Mouse (Mus musculus): ENCODE results near the gene Ppan.

The Ppan gene

DNA sequence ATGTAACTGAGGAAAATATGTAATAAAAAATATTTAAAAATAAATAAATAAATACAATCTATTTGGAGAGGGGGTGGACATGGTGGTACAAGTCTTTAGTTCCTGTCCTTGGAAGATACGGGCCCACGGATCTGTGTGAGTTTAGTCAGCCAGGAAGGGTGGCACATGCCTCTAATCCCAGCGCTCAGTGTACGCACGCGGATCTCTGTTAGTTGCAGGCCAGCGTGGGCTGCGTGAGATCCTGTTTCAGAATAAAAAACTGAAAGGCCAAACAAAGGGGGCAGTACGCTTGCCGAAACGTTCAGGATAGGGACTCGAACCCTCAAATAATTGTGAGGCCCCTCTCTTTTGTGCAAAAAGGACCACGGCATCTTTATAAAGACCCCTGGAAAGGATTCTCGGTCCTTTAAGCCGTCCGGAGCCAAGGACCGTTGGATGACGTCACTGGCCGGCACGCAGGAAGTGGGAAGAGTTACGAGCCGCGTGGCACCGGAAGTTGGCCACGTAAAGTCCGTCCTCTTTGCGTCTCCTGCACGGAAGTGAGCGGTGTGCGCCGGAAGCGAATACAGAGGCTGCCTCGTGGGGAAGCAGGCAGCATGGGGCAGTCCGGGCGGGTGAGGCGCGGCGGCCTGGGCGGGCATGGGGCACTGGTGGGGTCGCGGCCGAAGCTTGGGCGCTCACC is at the start of gene Ppan:
TSS of gene Ppan (plus strand) at position 472 of the 682 bp plus-strand sequence.
- DNase-seq (ENCODE audit: inconsistent ontology term): peak; percentile 92

DNA sequence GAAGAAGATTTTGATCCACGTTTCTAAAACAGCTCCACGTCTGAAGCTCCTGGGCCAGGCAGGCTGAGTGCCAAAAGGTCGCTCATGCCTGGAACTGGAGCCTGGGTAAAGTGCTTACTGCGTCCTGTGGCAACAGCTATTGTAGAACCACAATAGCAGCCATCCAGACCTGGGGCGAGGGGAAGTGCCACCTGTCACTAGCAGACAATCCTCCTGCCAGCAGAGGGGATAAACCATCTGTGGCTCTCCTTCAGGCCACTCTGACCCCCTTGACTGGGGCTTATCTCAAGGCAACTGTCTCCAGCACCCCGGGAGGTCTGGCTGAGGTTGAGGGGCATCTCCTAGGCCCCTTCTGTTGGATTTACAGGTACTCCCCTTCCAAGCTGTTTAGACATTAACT is 49.0 kb upstream of the Ppan start:
- DNase-seq (ENCODE audit: inconsistent ontology term): no peak

GRCm38 (mm10) chr9:20842211-20842610 is 45.8 kb upstream of the Ppan start:
- DNase-seq (ENCODE audit: inconsistent ontology term): no peak

GRCm38 (mm10) chr9:20842670-20843069 is 45.3 kb upstream of the Ppan start:
- DNase-seq (ENCODE audit: inconsistent ontology term): peak; percentile 29

- DNase-seq (ENCODE audit: inconsistent ontology term): no peak
Measured at GRCm38 (mm10) chr9:20850179-20850578, 37.8 kb upstream of the Ppan start.

- peak; percentile 50 for DNase-seq (ENCODE audit: inconsistent ontology term)
Measured at GRCm38 (mm10) chr9:20857131-20857530, 30.8 kb upstream of the Ppan start.

DNA sequence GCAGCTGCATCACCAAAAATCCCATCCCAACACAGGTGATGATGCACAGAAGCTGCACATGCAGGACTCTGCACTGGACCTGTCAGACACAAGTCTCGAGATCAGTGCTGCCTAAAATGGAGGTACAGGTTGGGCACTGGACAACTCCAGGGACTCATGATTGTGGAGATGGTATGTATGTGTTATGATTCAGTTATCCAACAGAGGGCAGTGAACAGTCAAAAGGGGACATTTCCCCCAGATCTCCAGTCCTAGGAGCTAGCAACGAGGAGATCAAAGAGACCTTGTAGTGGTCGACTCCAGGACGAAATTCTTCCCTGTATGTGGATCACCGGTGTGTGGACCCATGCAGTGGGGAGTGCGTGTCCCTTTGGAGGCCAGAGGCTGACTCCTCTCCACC is 28.0 kb upstream of the Ppan start:
- DNase-seq (ENCODE audit: inconsistent ontology term): no peak

GRCm38 (mm10) chr9:20861821-20862220 is 26.2 kb upstream of the Ppan start:
- DNase-seq (ENCODE audit: inconsistent ontology term): no peak

GRCm38 (mm10) chr9:20862225-20862624 is 25.8 kb upstream of the Ppan start:
- peak; percentile 32 for DNase-seq (ENCODE audit: inconsistent ontology term)

GRCm38 (mm10) chr9:20866879-20867278 is 21.1 kb upstream of the Ppan start:
- no peak for DNase-seq (ENCODE audit: inconsistent ontology term)

DNA sequence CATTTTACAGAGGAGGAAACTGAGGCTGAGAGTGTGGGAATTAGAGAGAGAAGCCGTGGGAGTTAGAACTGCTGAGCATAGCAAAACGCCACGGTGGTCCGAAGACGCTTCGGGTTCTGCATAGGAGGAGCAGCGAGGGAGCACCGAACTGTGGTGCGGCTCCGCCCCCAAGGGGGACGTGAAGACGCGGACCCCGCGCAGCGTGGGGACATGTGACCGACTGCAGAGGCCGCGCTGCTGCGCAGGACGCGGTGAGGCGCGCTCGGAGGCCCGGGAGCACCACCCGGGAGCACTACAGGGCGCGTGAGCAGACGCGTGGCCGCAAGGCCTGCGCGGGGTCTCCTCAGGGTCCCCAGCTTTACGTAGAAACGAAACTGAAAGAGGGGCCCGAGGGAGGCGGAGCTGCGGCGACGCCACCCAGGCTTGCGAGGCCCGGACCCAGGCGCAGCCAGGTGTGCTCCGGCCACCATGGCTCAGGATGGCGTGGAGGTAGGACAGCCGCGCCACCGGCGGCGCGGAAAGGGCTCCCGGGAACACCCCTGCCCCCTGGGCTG is 19.4 kb upstream of the Ppan start, which contains the start of gene A230050P20Rik:
TSS of gene A230050P20Rik (plus strand) at position 195 of the 554 bp plus-strand sequence.
- DNase-seq (ENCODE audit: inconsistent ontology term): peak; percentile 52

- no peak for DNase-seq (ENCODE audit: inconsistent ontology term)
Measured at GRCm38 (mm10) chr9:20869246-20869645, 18.7 kb upstream of the Ppan start.

GRCm38 (mm10) chr9:20870211-20871173 is 17.5 kb upstream of the Ppan start:
- no peak for DNase-seq (ENCODE audit: inconsistent ontology term)

DNA sequence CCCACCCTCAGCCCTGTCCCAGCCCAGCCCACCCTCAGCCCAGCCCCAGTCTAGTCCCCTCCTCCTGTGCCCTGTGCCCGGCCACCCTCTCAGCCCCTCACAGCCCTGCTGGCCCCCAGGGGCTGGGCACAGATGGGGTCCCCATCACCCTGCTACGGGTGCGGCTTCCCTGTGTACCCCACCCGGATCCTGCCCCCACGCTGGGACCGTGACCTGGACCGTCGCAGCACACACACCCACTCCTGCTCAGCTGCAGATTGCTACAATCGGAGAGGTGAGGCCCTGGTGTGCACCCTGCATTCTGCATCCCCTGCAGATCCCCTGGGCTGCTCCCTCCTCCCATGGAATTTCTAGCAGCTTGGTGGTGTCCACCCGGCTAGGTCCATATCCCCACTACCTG is 15.0 kb upstream of the Ppan start:
- no peak for DNase-seq (ENCODE audit: inconsistent ontology term)

GRCm38 (mm10) chr9:20873521-20873920 is 14.5 kb upstream of the Ppan start:
- DNase-seq (ENCODE audit: inconsistent ontology term): no peak

DNA sequence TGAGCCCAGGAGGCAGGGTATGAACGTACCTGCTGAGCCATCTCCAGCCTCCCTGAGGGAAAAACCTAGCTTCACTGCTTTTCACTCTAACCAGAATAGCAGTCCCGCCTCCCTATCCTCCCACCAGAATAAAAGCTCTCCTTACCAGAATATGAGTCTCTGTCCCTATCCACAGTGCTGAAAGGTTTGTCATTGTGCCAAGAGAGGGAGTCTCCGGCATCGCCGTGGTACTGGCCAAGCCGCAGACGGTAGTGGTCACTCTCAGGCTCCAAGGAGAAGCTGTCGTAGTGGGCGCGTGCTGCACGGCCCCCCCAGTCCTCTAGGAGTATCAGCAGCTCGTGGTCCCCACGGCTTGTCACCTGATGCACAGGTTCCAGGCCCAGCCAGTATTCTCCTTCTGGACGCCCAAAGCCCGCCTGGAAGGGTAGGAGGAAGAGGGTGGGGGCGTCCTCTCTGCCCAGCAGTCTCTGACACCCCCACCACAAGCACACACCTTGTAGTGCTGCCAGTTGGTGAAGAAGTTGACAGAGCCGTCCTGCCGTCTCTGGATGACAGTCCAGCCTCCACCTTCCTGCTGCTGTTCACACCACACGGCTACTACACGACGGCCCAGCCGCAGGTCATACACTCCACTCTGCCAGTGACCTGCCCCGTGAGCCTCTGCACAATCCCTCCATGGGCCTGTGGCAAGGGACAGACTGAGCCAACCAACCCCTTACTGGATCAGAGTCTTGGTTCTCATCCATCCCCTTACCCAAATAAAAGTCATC is 12.8 kb upstream of the Ppan start:
- no peak for DNase-seq (ENCODE audit: inconsistent ontology term)

DNA sequence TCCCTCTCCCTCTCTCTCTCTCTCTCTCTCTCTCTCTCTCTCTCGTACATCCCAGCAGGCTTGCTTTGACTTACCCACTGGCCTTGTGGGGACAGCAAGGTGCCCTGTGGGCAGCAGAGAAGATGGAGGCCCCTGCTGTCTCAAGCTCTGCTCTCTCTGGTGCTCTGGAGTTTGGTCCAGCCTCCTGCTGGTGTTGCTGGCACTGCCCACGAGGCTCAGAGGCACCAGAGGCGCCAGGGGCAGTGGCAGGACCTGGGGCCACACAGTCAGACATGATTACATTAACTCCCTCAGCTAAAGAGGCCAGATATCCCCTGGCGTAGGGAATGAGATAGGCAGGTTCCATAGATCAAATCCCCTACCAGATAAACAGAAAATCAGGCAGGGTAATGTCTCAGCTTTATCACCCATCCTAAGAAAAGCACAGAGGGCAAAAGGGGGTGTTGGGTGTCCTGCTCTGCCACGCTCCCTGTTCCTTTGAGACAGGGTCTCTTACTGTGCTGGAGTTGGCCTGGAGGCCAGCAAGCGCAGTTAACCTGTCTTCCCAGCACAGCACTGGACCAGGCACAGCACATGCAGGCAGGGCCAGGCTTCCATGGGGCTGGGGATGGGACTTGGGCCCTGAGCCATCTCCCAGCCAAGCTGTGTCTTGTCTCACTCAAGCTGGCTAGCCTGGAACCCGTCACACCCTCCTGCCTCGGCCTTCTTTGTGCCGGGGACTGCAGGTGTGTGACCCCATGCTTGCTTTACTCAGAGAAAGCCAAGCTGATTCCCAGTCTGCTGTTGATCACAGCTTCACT is 11.5 kb upstream of the Ppan start:
- no peak for DNase-seq (ENCODE audit: inconsistent ontology term)

- DNase-seq (ENCODE audit: inconsistent ontology term): no peak
Measured at GRCm38 (mm10) chr9:20877118-20878040, 10.6 kb upstream of the Ppan start.

DNA sequence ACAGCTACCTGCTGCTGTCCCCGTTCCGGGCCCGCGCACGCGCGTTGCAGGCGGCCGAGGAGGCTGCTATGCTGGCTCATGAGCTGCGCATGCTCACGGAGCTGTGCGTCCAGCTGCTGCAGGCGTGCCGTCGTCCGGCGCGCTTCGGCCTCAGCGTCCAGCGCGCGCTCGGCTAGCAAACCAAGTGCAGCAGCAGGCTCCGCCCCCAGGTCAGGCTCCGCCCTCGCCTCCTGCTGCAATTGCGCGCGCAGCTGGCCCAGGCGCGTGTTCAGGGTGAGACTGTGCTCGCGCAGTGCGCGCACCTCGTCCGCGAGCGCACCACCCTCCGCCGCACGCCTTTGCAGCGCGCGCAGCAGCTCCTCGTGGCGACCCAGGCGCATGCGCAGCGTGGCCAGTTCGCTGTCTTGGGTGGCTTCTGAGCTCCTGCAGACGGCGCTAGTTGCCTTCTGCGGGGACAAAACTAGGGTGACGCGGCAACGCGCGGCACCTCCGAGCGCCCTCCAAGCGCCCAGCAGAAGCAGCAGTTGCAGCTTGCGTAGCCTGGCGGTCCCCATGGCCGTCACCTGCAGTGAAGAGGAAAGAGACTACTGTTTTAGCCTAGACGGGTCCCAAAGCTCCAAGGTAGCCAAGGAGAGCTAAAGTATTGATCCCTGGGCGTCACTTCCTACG is 9.8 kb upstream of the Ppan start:
- DNase-seq (ENCODE audit: inconsistent ontology term): peak; percentile 100

All from Muller cell, postnatal 12 days (primary cell).